In the genomic region with DNA sequence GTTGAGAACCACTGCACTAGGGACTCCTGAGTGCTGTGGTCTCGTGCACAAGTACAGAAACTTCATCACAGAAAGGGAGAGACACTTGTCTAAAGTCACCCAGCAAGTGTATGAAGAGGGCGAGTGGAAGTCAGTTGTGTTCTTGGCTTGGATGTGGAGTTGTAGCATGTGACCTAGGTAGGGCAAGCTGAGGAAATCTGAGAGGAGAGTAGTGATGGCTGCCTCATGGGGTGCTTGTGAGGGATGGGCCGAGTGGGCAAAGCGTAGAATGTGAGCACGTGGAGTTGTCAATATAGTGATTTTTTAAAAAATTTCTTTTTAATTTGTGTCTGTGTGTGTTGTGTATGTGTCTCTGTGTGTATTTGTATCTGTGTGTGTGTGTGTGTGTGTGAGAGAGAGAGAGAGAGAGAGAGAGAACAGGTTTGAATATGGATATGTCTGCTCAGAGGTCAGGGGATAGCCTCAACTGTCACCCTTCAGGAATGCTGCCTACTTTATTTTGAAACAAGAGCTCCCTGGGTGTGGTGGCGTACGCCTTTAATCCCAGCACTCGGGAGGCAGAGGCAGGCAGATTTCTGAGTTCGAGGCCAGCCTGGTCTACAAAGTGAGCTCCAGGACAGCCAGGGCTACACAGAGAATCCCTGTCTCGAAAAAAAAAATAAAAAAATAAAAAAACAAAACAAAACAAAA, we compare ENCODE assay signal across 22 mouse cellular contexts. TPM values are rescaled to one million over a fixed set of nuclear protein-coding genes. Genes with fewer than 3 reads are reported as not detected.
DNase-seq lines count a peak whose midpoint lies in the region; ATAC-seq and TF ChIP-seq lines count a peak whose summit lies in the region.
"Had no signal": no experiment of that assay in that cellular context is flagged by ENCODE, and none has a peak within 500 bp of the region (broad histone marks: within the 10 kb centered on the region; RNA-seq: fewer than 3 reads in every experiment).

No protein-coding gene starts in this region.

- no peaks in the 10 kb centered on the region for H3K9me3 ChIP-seq in heart, embryonic 11.5 days (replicated peaks; ENCODE audit: control insufficient read depth, low read length)
- no peaks in the 10 kb centered on the region for H3K9me3 ChIP-seq in kidney, embryonic 16.5 days (ENCODE audit: low read length)
- no peaks in the 10 kb centered on the region for H3K9me3 ChIP-seq in heart, postnatal 0 days (replicated peaks; ENCODE audit: control insufficient read depth, low read length)
- H3K9me3 ChIP-seq in midbrain, postnatal 0 days (ENCODE audit: low read length): no peaks in the 10 kb centered on the region
- H3K9me3 ChIP-seq: embryonic facial prominence, embryonic 10.5 days; forebrain, embryonic 12.5 days; midbrain, embryonic 13.5 days had no signal

- 87% methylated on average over 10 of the region's 10 CpGs for WGBS in heart, embryonic 11.5 days (ENCODE audit: insufficient replicate concordance)
- WGBS in kidney, embryonic 16.5 days: 83% methylated on average over 10 of the region's 10 CpGs
- 86% methylated on average over 10 of the region's 10 CpGs for WGBS in heart, postnatal 0 days
- WGBS in midbrain, postnatal 0 days: 93% methylated on average over 10 of the region's 10 CpGs

- no peak overlapping the region for H3K4me3 ChIP-seq in heart, embryonic 11.5 days (ENCODE audit: low read depth, low read length)
- no peak overlapping the region for H3K4me3 ChIP-seq in kidney, embryonic 16.5 days (ENCODE audit: low read length)
- H3K4me3 ChIP-seq in heart, postnatal 0 days (ENCODE audit: low read depth, low read length): no peak overlapping the region
- H3K4me3 ChIP-seq in midbrain, postnatal 0 days (ENCODE audit: low read depth, low read length): no peak overlapping the region
- H3K4me3 ChIP-seq: embryonic facial prominence, embryonic 10.5 days; forebrain, embryonic 12.5 days; midbrain, embryonic 13.5 days had no signal

- H3K9ac ChIP-seq in heart, embryonic 11.5 days (ENCODE audit: low read depth, low read length): no peak overlapping the region
- H3K9ac ChIP-seq in kidney, embryonic 16.5 days (replicated peaks; ENCODE audit: low read length): no peak overlapping the region
- no peak overlapping the region for H3K9ac ChIP-seq in heart, postnatal 0 days (replicated peaks; ENCODE audit: low read depth, low read length)
- no peak overlapping the region for H3K9ac ChIP-seq in midbrain, postnatal 0 days (replicated peaks; ENCODE audit: low read length, poor library complexity, severe bottlenecking)
- H3K9ac ChIP-seq: forebrain, embryonic 12.5 days; midbrain, embryonic 13.5 days had no signal

- DNase-seq in heart, postnatal 36 days: no peak
- DNase-seq in kidney, adult 18-20 months: no peak
- DNase-seq in ES-CJ7 (ENCODE audit: low read depth, low spot score): peak; percentile 65
- DNase-seq in heart, postnatal 0 days (ENCODE audit: low spot score): no peak
- no peak for DNase-seq in midbrain, postnatal 0 days (ENCODE audit: low spot score)
- DNase-seq: adrenal gland, adult 8-10 months; cerebellum, adult 8-10 months; gastrocnemius, postnatal 14 days; kidney, adult 11 months; kidney, postnatal 14 days; left cerebral cortex, postnatal 4 days; liver; spleen, adult 18-20 months; thymus, adult 18-20 months; thymus, postnatal 4 days had no signal

- no peak overlapping the region for H3K4me2 ChIP-seq in heart, embryonic 11.5 days
- no peak overlapping the region for H3K4me2 ChIP-seq in kidney, embryonic 16.5 days (replicated peaks; ENCODE audit: low read depth, low read length)
- no peak overlapping the region for H3K4me2 ChIP-seq in heart, postnatal 0 days (ENCODE audit: low read depth, low read length)
- no peak overlapping the region for H3K4me2 ChIP-seq in midbrain, postnatal 0 days (ENCODE audit: low read depth, low read length, poor library complexity, severe bottlenecking)
- H3K4me2 ChIP-seq: forebrain, embryonic 12.5 days; midbrain, embryonic 13.5 days had no signal

- no peak for ATAC-seq in heart, embryonic 11.5 days (replicated peaks; ENCODE audit: insufficient number of reproducible peaks, low FRiP score, low TSS enrichment)
- ATAC-seq in kidney, embryonic 16.5 days (ENCODE audit: low FRiP score, low TSS enrichment): no peak
- no peak for ATAC-seq in heart, postnatal 0 days (ENCODE audit: insufficient read depth, low read depth)
- ATAC-seq in midbrain, postnatal 0 days (ENCODE audit: low FRiP score): no peak
- ATAC-seq: midbrain, embryonic 13.5 days had no signal

- H3K36me3 ChIP-seq in heart, embryonic 11.5 days (ENCODE audit: control insufficient read depth, insufficient read depth, low read length): no peaks in the 10 kb centered on the region; the same call in none of the 2 replicates
- H3K36me3 ChIP-seq in kidney, embryonic 16.5 days (ENCODE audit: insufficient read depth, low read length): 0 out of 2 replicates have a peak, but pooled peaks cover 4% of the 10 kb centered on the region
- peaks cover 16% of the 10 kb centered on the region for H3K36me3 ChIP-seq in heart, postnatal 0 days (replicated peaks; ENCODE audit: control insufficient read depth, insufficient read depth, low read length)
- no peaks in the 10 kb centered on the region for H3K36me3 ChIP-seq in midbrain, postnatal 0 days (ENCODE audit: insufficient read depth, low read length)
- H3K36me3 ChIP-seq: forebrain, embryonic 12.5 days had no signal

- TF ChIP-seq CTCF in heart, postnatal 0 days (IDR thresholded peaks at IDR 0.05; ENCODE audit: low read depth): no peak
- TF ChIP-seq CTCF in midbrain, postnatal 0 days (IDR thresholded peaks at IDR 0.05): no peak

- H3K27me3 ChIP-seq in heart, embryonic 11.5 days (ENCODE audit: control insufficient read depth, insufficient read depth, low read length): no peaks in the 10 kb centered on the region
- H3K27me3 ChIP-seq in kidney, embryonic 16.5 days (ENCODE audit: insufficient read depth, low read length): no peaks in the 10 kb centered on the region
- no peaks in the 10 kb centered on the region for H3K27me3 ChIP-seq in heart, postnatal 0 days (ENCODE audit: control insufficient read depth, insufficient read depth, low read length)
- H3K27me3 ChIP-seq in midbrain, postnatal 0 days (ENCODE audit: insufficient read depth, low read length): no peaks in the 10 kb centered on the region
- H3K27me3 ChIP-seq: CH12.LX; forebrain, embryonic 12.5 days; midbrain, embryonic 13.5 days had no signal

- peak overlapping the region; percentile 35; the same call in 1 of the 2 replicates for H3K27ac ChIP-seq in heart, embryonic 11.5 days (ENCODE audit: low read depth, low read length)
- H3K27ac ChIP-seq in kidney, embryonic 16.5 days (ENCODE audit: low read length): 0 out of 2 replicates have a peak overlapping the region, but pooled peaks have one; percentile 19
- peak overlapping the region; percentile 95; the same call in 1 of the 2 replicates for H3K27ac ChIP-seq in heart, postnatal 0 days (ENCODE audit: low read depth)
- no peak overlapping the region for H3K27ac ChIP-seq in midbrain, postnatal 0 days (ENCODE audit: low read depth, low read length)
- H3K27ac ChIP-seq: embryonic facial prominence, embryonic 10.5 days; forebrain, embryonic 12.5 days; macrophage; midbrain, embryonic 13.5 days had no signal

- intact Hi-C loops in heart, postnatal 36 days (cut with DNase I): no loop called here

- TF ChIP-seq EP300 in heart, postnatal 0 days (IDR thresholded peaks at IDR 0.05; ENCODE audit: low read depth): no peak

- H3K4me1 ChIP-seq in heart, embryonic 11.5 days (ENCODE audit: control insufficient read depth, insufficient read depth, low read length): peaks cover 59% of the 10 kb centered on the region
- peaks cover 57% of the 10 kb centered on the region for H3K4me1 ChIP-seq in kidney, embryonic 16.5 days (ENCODE audit: insufficient read depth, low read length)
- peaks cover 74% of the 10 kb centered on the region for H3K4me1 ChIP-seq in heart, postnatal 0 days (ENCODE audit: control insufficient read depth, insufficient read depth)
- H3K4me1 ChIP-seq in midbrain, postnatal 0 days (ENCODE audit: insufficient read depth, low read length): peaks cover 6% of the 10 kb centered on the region; the same call in 1 of the 2 replicates

RNA-seq across cellular contexts. Expression of a gene that starts 11.7 kb away (rescaled TPM):
- 24.4 and 31.7 TPM in 2 replicates for polyA plus RNA-seq in heart, embryonic 11.5 days (2014; fragmentation: Nextera tagmentation; extraction: Ambion mirVana)
- 10 to 100 TPM; 21.2 to 49.2 TPM for total RNA-seq in heart, postnatal 36 days (2021)
- 16.5 and 18.0 TPM in 2 replicates for polyA plus RNA-seq in kidney, embryonic 16.5 days (2015; fragmentation: Nextera tagmentation; extraction: Ambion mirVana)
- 59.8 and 67.9 TPM in 2 replicates for total RNA-seq in heart, postnatal 0 days (2014; rRNA removed; ENCODE audit: low replicate concordance)
- polyA plus RNA-seq in heart, postnatal 0 days (2015; fragmentation: Nextera tagmentation; extraction: Ambion mirVana): 10.1 and 15.8 TPM in 2 replicates
- total RNA-seq in midbrain, postnatal 0 days (2014; rRNA removed): 16.8 and 16.9 TPM in 2 replicates
- 3.9 and 6.1 TPM in 2 replicates for polyA plus RNA-seq in midbrain, postnatal 0 days (2015; fragmentation: Nextera tagmentation; extraction: Ambion mirVana)

RNA-seq across cellular contexts. Expression of a gene that starts 15.4 kb away (rescaled TPM):
- polyA plus RNA-seq in heart, embryonic 11.5 days (2014; fragmentation: Nextera tagmentation; extraction: Ambion mirVana): 2.4 and 9.0 TPM in 2 replicates
- total RNA-seq in heart, postnatal 36 days (2021): 1 to 10 TPM; 1.3 to 1.9 TPM
- polyA plus RNA-seq in kidney, embryonic 16.5 days (2015; fragmentation: Nextera tagmentation; extraction: Ambion mirVana): 3.4 and 11.5 TPM in 2 replicates
- 1.8 and 2.8 TPM in 2 replicates for total RNA-seq in heart, postnatal 0 days (2014; rRNA removed; ENCODE audit: low replicate concordance)
- polyA plus RNA-seq in heart, postnatal 0 days (2015; fragmentation: Nextera tagmentation; extraction: Ambion mirVana): 3.6 and 3.9 TPM in 2 replicates
- 8.7 and 12.1 TPM in 2 replicates for total RNA-seq in midbrain, postnatal 0 days (2014; rRNA removed)
- 8.3 and 8.9 TPM in 2 replicates for polyA plus RNA-seq in midbrain, postnatal 0 days (2015; fragmentation: Nextera tagmentation; extraction: Ambion mirVana)
